Mouse (Mus musculus) midbrain, embryonic 14.5 days (tissue): ENCODE results near the gene Krtap2-4. TPM values are rescaled to one million over a fixed set of nuclear protein-coding genes. Genes with fewer than 3 reads are reported as not detected.

Experiments used
- ATAC-seq: fragments of 200-750 bp; cut with Nextera tagmentation; 2 replicates; pipeline ENCODE4 v1.8.0; 2017; ENCODE audit warnings: moderate number of reproducible peaks, moderate library complexity; ENCODE audit not compliant: low FRiP score, low TSS enrichment
- DNase-seq: peaks from one replicate; pipeline ENCODE4 v3.0.0-alpha.2; 2015
- H3K27ac ChIP-seq: fragments of 300-500 bp; sonication (generic); replicated peaks from 2 replicates; pipeline ENCODE4 v1.5.1; 2014; ENCODE audit warnings: mild to moderate bottlenecking, low read depth, low read length, moderate library complexity
- H3K27me3 ChIP-seq: fragments of 300-500 bp; sonication (generic); 2 replicates; pipeline ENCODE4 v1.6.1; 2014; ENCODE audit warnings: low read length, control low read depth, mixed read lengths; ENCODE audit not compliant: control insufficient read depth, insufficient read depth
- H3K36me3 ChIP-seq: fragments of 300-500 bp; sonication (generic); 2 replicates; pipeline ENCODE4 v1.6.1; 2014; ENCODE audit warnings: low read length, control low read depth; ENCODE audit not compliant: control insufficient read depth, insufficient read depth
- H3K4me1 ChIP-seq: fragments of 300-500 bp; sonication (generic); 2 replicates; pipeline ENCODE4 v1.6.1; 2014; ENCODE audit warnings: mild to moderate bottlenecking, antibody characterized with exemption, low read length, control low read depth; ENCODE audit not compliant: control insufficient read depth, insufficient read depth
- H3K4me2 ChIP-seq: fragments of 300-500 bp; sonication (generic); 2 replicates; pipeline ENCODE4 v1.6.1; 2014; ENCODE audit warnings: mild to moderate bottlenecking, low read length, moderate library complexity
- H3K4me3 ChIP-seq: fragments of 300-500 bp; sonication (generic); replicated peaks from 2 replicates; pipeline ENCODE4 v1.5.1; 2014; ENCODE audit warnings: low read depth, low read length
- H3K9ac ChIP-seq: fragments of 300-500 bp; sonication (generic); replicated peaks from 2 replicates; pipeline ENCODE4 v1.6.1; 2014; ENCODE audit warnings: mild to moderate bottlenecking, low read length, moderate library complexity
- H3K9me3 ChIP-seq: fragments of 300-500 bp; sonication (generic); 2 replicates; pipeline ENCODE4 v1.6.1; 2016; ENCODE audit warnings: low read length, control low read depth, mixed read lengths; ENCODE audit not compliant: control insufficient read depth
- WGBS: fragments of 180-500 bp; shearing (Covaris S2); extraction: QIAGEN DNeasy Blood & Tissue Kit; methylation state at CpG from one replicate; pipeline ENCODE4 v1.1.7; 2014; 5-methylcytosine and 5-hydroxymethylcytosine counted together
- polyA plus RNA-seq: library from polyadenylated mRNA; unstranded; fragments of >200 nt; fragmentation: Nextera tagmentation; extraction: Ambion mirVana; gene quantifications from 2 replicates; pipeline ENCODE4 v1.2.1, GENCODE M21; 2014

Krtap2-4 gene
- polyA plus RNA-seq, 1 experiment from 2014 or later: not detected

GRCm38 (mm10) chr11:99573164-99573563 lies 41.5 kb downstream of the Krtap2-4 start:
- no peaks in the 10 kb centered on the region for H3K4me1 ChIP-seq
- no peak for ATAC-seq
- H3K27me3 ChIP-seq: no peaks in the 10 kb centered on the region
- peak; percentile 2 for DNase-seq
- H3K4me2 ChIP-seq: no peak overlapping the region
- H3K36me3 ChIP-seq: no peaks in the 10 kb centered on the region
- H3K4me3 ChIP-seq: no peak overlapping the region
- no peak overlapping the region for H3K27ac ChIP-seq
- H3K9ac ChIP-seq: no peak overlapping the region
- H3K9me3 ChIP-seq: no peaks in the 10 kb centered on the region
- 4% methylated on average over 4 of the region's 4 CpGs for WGBS

DNA sequence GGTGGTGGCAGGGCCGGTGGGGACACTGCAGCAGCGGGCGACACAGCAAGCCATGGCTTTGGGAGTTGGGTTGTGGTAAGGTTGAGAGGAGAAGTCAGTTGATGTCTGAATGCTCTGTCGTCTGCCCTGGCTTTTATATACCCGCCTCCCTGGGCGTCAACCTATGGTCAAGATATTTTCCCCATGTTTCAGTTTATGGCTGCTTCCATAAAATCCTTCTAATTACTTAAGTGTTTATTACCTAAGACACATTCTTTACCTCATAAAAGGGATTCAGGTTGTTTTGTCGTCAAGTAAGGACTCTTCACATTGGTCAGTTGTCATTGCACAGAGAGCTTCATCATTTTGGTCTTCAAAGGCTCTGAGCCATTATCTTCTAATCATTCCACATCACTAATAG lies 48.1 kb downstream of the Krtap2-4 start, which contains the start of gene Krtap3-1:
TSS of gene Krtap3-1 (minus strand) at position 101 of the 400 bp plus-strand sequence.
- Histone ChIP-seq H3K4me3 (no peak within 1 kb of the TSS), H3K9ac (no peak within 1 kb of the TSS), H3K4me2 (no peak within 1 kb of the TSS), H3K27me3 (no peaks in the 10 kb centered on the region), H3K36me3 (no peaks in the 10 kb centered on the region), H3K27ac (no peak within 1 kb of the TSS), H3K4me1 (no peaks in the 10 kb centered on the region), H3K9me3 (no peaks in the 10 kb centered on the region)
- ATAC-seq (no peak), DNase-seq (no peak)
- WGBS: 96% methylated on average over 7 of the region's 7 CpGs

Other genes with a start within 250 kb of the Krtap2-4 start
- 0.17 and 0.26 TPM in 2 replicates for gene Krt28, start 239.9 kb downstream of the Krtap2-4 start, polyA plus RNA-seq
- 33.8 and 37.9 TPM in 2 replicates for gene Krt10, start 225.5 kb downstream of the Krtap2-4 start, polyA plus RNA-seq
- gene Krt12, start 192.6 kb downstream of the Krtap2-4 start, polyA plus RNA-seq: not detected in 2 replicates
- 0.11 TPM in 1 of 2 replicates, not detected in the other for gene Krt20, start 176.7 kb downstream of the Krtap2-4 start, polyA plus RNA-seq
- gene Krt23, start 121.7 kb downstream of the Krtap2-4 start, polyA plus RNA-seq: 0.39 TPM in 1 of 2 replicates, not detected in the other
- not detected in 2 replicates for gene Krt39, start 93.5 kb downstream of the Krtap2-4 start, polyA plus RNA-seq
- not detected in 2 replicates for gene Krt40, start 71.7 kb downstream of the Krtap2-4 start, polyA plus RNA-seq
- gene Krtap3-3, start 64.0 kb downstream of the Krtap2-4 start, polyA plus RNA-seq: not detected in 2 replicates
- gene Krtap3-2, start 58.0 kb downstream of the Krtap2-4 start, polyA plus RNA-seq: not detected in 2 replicates
- gene Gm11939, start 55.4 kb downstream of the Krtap2-4 start, polyA plus RNA-seq: not detected in 2 replicates
- not detected in 2 replicates for gene Krtap3-1, start 48.2 kb downstream of the Krtap2-4 start, polyA plus RNA-seq
- not detected in 2 replicates for gene Krtap1-5, start 33.8 kb downstream of the Krtap2-4 start, polyA plus RNA-seq
- not detected in 2 replicates for gene Krtap1-4, start 31.2 kb downstream of the Krtap2-4 start, polyA plus RNA-seq
- gene Krtap1-3, start 23.5 kb downstream of the Krtap2-4 start, polyA plus RNA-seq: not detected in 2 replicates
- gene Krtap9-3, start 16.7 kb downstream of the Krtap2-4 start, polyA plus RNA-seq: not detected in 2 replicates
- not detected in 2 replicates for gene Gm11938, start 11.5 kb downstream of the Krtap2-4 start, polyA plus RNA-seq
- not detected in 2 replicates for gene Gm11937, start 4.7 kb downstream of the Krtap2-4 start, polyA plus RNA-seq
- not detected in 2 replicates for gene Gm11562, start 5.6 kb upstream of the Krtap2-4 start, polyA plus RNA-seq
- not detected in 2 replicates for gene Krtap4-1, start 13.4 kb upstream of the Krtap2-4 start, polyA plus RNA-seq
- not detected in 2 replicates for gene Krtap4-2, start 20.2 kb upstream of the Krtap2-4 start, polyA plus RNA-seq
- not detected in 2 replicates for gene Krtap4-7, start 29.2 kb upstream of the Krtap2-4 start, polyA plus RNA-seq
- gene Gm11555, start 35.4 kb upstream of the Krtap2-4 start, polyA plus RNA-seq: not detected in 2 replicates
- gene Gm11563, start 44.1 kb upstream of the Krtap2-4 start, polyA plus RNA-seq: not detected in 2 replicates
- gene Krtap4-6, start 51.1 kb upstream of the Krtap2-4 start, polyA plus RNA-seq: not detected in 2 replicates
- gene Gm14190, start 75.9 kb upstream of the Krtap2-4 start, polyA plus RNA-seq: not detected in 2 replicates
- gene Gm14180, start 119.4 kb upstream of the Krtap2-4 start, polyA plus RNA-seq: not detected in 2 replicates
- gene Gm11595, start 158.1 kb upstream of the Krtap2-4 start, polyA plus RNA-seq: not detected in 2 replicates
- not detected in 2 replicates for gene Krtap4-8, start 165.9 kb upstream of the Krtap2-4 start, polyA plus RNA-seq
- gene Krtap4-9, start 170.4 kb upstream of the Krtap2-4 start, polyA plus RNA-seq: not detected in 2 replicates
- gene Gm11596, start 178.6 kb upstream of the Krtap2-4 start, polyA plus RNA-seq: not detected in 2 replicates
- gene Gm11569, start 184.1 kb upstream of the Krtap2-4 start, polyA plus RNA-seq: not detected in 2 replicates
- not detected in 2 replicates for gene Gm11554, start 189.6 kb upstream of the Krtap2-4 start, polyA plus RNA-seq
- not detected in 2 replicates for gene Krtap4-13, start 195.0 kb upstream of the Krtap2-4 start, polyA plus RNA-seq
- not detected in 2 replicates for gene Gm11564, start 200.8 kb upstream of the Krtap2-4 start, polyA plus RNA-seq
- not detected in 2 replicates for gene 2300003K06Rik, start 223.2 kb upstream of the Krtap2-4 start, polyA plus RNA-seq
- gene Krtap4-16, start 236.8 kb upstream of the Krtap2-4 start, polyA plus RNA-seq: not detected in 2 replicates
- gene Gm11568, start 243.1 kb upstream of the Krtap2-4 start, polyA plus RNA-seq: not detected in 2 replicates
- gene Gm11559, start 249.6 kb upstream of the Krtap2-4 start, polyA plus RNA-seq: not detected in 2 replicates